Mouse (Mus musculus): ENCODE results near the gene Il4i1. TPM values are rescaled to one million over a fixed set of nuclear protein-coding genes. Genes with fewer than 3 reads are reported as not detected.
A peak's percentile ranks its signal among the peaks of the same experiment; 100 is the strongest.

Gene Il4i1
- polyA plus RNA-seq, 1 experiment from 2014 or later = 1.1 TPM

DNA sequence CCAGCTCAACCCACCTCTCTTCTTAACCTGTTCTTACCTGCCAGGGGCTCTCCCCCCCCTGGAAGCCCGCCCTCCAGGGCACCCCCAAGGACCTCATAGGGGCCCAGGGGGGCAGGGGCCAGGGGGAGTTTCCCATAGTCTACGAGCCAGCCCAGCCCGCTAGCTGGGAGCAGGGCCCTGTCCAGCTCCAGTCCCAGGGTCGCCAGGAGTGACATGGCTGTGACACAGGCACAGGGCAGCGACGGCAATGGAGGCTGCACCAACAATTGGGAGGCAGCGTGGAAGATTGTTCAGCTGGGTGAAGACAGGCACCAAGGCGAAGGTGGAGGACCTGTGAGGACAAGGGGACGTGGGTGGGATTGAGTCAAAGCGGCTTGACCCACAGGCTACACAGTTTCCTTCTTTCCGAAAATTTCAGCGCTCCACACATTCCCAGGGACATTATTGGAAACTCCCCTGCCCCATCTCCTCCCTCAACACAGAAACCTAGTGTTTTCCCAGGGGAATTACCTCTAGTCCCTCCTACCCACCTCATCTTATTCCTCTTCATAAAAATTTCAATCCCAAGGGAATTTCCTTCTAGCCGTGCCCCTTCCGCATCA, 1.1 kb upstream of the Il4i1 start:
- Histone ChIP-seq H3K27me3 (ENCODE audit: control insufficient read depth, insufficient read depth, low read length) (no peaks in the 10 kb centered on the region), H3K9ac (ENCODE audit: low read length) (peak overlapping the region; percentile 97; the same call in 1 of the 2 replicates), H3K9me3 (ENCODE audit: control insufficient read depth, low read length) (no peaks in the 10 kb centered on the region), H3K4me2 (ENCODE audit: low read depth, severe bottlenecking) (peak overlapping the region; percentile 90), H3K27ac (replicated peaks; ENCODE audit: low read depth, low read length) (peak overlapping the region; percentile 25; the same call in 1 of the 2 replicates), H3K4me1 (ENCODE audit: control insufficient read depth, insufficient read depth, low read length) (peaks cover 23% of the 10 kb centered on the region), H3K4me3 (ENCODE audit: low read depth, low read length) (peak overlapping the region; percentile 81), H3K36me3 (ENCODE audit: control insufficient read depth, insufficient read depth, low read length) (peaks cover 5% of the 10 kb centered on the region; the same call in 1 of the 2 replicates)
- peak; percentile 29 for DNase-seq (ENCODE audit: low spot score)
- ATAC-seq (ENCODE audit: insufficient number of reproducible peaks, low FRiP score, low TSS enrichment, low read depth) = no peak
- 33% methylated on average over 14 of the region's 14 CpGs for WGBS

- peaks cover 23% of the 10 kb centered on the region for H3K4me1 ChIP-seq (ENCODE audit: control insufficient read depth, insufficient read depth, low read length)
- under 1% methylated on average over 55 of the region's 57 CpGs for WGBS
- no peak for DNase-seq (ENCODE audit: low spot score)
- peak within 1 kb of the TSS; percentile 95 for H3K27ac ChIP-seq (replicated peaks; ENCODE audit: low read depth, low read length)
- H3K9me3 ChIP-seq (ENCODE audit: control insufficient read depth, low read length) = no peaks in the 10 kb centered on the region
- peaks cover 5% of the 10 kb centered on the region; the same call in 1 of the 2 replicates for H3K36me3 ChIP-seq (ENCODE audit: control insufficient read depth, insufficient read depth, low read length)
- ATAC-seq (ENCODE audit: insufficient number of reproducible peaks, low FRiP score, low TSS enrichment, low read depth) = peak; percentile 22; the same call in 1 of the 2 replicates
- H3K4me2 ChIP-seq (ENCODE audit: low read depth, severe bottlenecking) = peak within 1 kb of the TSS; percentile 90
- no peaks in the 10 kb centered on the region for H3K27me3 ChIP-seq (ENCODE audit: control insufficient read depth, insufficient read depth, low read length)
- peak within 1 kb of the TSS; percentile 97 for H3K9ac ChIP-seq (ENCODE audit: low read length)
- H3K4me3 ChIP-seq (ENCODE audit: low read depth, low read length) = peak within 1 kb of the TSS; percentile 81
These were observed 359 bp downstream of the Il4i1 start, which contains the start of gene Atf5 for GRCm38 (mm10) chr7:44816470-44817021. Gene Atf5, minus strand, starts transcription at chr7:44816658.

DNA sequence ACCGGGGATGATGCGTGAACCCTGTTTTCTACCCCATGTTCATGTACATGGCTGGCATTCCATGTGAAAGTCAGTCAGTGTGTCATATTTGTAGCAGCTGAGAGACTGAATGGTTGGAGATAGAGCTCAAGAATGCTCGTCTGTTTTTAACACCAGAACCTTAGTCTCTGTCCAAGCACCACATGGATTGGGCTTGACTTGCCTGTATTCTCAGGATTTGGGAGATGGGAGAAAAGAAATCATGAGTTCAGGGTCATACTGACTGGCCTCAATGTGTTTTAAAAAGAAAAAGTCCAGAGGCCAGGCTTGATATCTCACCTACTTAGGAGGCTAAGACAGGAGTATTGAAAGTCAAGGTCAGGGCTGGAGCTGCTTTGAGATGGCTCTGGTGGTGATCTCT, 1.3 kb downstream of the Il4i1 start:
- peak overlapping the region; percentile 81 for H3K4me3 ChIP-seq (ENCODE audit: low read depth, low read length)
- DNase-seq (ENCODE audit: low spot score) = no peak
- peak overlapping the region; percentile 90 for H3K4me2 ChIP-seq (ENCODE audit: low read depth, severe bottlenecking)
- H3K9ac ChIP-seq (ENCODE audit: low read length) = peak overlapping the region; percentile 97
- H3K9me3 ChIP-seq (ENCODE audit: control insufficient read depth, low read length) = no peaks in the 10 kb centered on the region
- ATAC-seq (ENCODE audit: insufficient number of reproducible peaks, low FRiP score, low TSS enrichment, low read depth) = no peak
- 35% methylated on average over 3 of the region's 3 CpGs for WGBS
- peaks cover 5% of the 10 kb centered on the region; the same call in 1 of the 2 replicates for H3K36me3 ChIP-seq (ENCODE audit: control insufficient read depth, insufficient read depth, low read length)
- peaks cover 23% of the 10 kb centered on the region for H3K4me1 ChIP-seq (ENCODE audit: control insufficient read depth, insufficient read depth, low read length)
- H3K27ac ChIP-seq (replicated peaks; ENCODE audit: low read depth, low read length) = no peak overlapping the region; the same call in 1 of the 2 replicates
- H3K27me3 ChIP-seq (ENCODE audit: control insufficient read depth, insufficient read depth, low read length) = no peaks in the 10 kb centered on the region

DNA sequence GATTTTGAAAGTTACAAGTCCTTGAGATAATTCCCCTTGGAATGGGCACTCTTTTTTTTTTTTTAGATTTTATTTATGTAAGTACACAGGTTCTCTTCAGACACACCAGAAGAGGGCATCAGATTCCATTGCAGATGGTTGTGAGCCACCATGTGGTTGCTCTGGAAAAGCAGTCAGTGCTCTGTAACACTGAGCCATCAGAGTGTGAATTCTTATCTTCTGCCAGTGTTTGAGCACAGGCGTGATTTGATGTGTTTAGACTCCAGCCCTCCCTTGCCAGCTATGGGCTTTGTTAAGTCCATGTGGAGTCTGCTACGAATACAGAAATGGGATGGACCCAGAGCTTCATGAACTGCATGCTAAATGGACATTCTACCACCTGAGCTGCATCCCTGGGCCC, 2.0 kb downstream of the Il4i1 start:
- Histone ChIP-seq H3K27me3 (ENCODE audit: control insufficient read depth, insufficient read depth, low read length) (no peaks in the 10 kb centered on the region), H3K9me3 (ENCODE audit: control insufficient read depth, low read length) (no peaks in the 10 kb centered on the region), H3K4me2 (ENCODE audit: low read depth, severe bottlenecking) (peak overlapping the region; percentile 90), H3K9ac (ENCODE audit: low read length) (no peak overlapping the region), H3K4me1 (ENCODE audit: control insufficient read depth, insufficient read depth, low read length) (peaks cover 23% of the 10 kb centered on the region), H3K27ac (replicated peaks; ENCODE audit: low read depth, low read length) (no peak overlapping the region), H3K4me3 (ENCODE audit: low read depth, low read length) (peak overlapping the region; percentile 16), H3K36me3 (ENCODE audit: control insufficient read depth, insufficient read depth, low read length) (peaks cover 5% of the 10 kb centered on the region; the same call in 1 of the 2 replicates)
- ATAC-seq (ENCODE audit: insufficient number of reproducible peaks, low FRiP score, low TSS enrichment, low read depth) = no peak
- WGBS = 61% methylated on average over 2 of the region's 2 CpGs
- DNase-seq (ENCODE audit: low spot score) = peak; percentile 22

DNA sequence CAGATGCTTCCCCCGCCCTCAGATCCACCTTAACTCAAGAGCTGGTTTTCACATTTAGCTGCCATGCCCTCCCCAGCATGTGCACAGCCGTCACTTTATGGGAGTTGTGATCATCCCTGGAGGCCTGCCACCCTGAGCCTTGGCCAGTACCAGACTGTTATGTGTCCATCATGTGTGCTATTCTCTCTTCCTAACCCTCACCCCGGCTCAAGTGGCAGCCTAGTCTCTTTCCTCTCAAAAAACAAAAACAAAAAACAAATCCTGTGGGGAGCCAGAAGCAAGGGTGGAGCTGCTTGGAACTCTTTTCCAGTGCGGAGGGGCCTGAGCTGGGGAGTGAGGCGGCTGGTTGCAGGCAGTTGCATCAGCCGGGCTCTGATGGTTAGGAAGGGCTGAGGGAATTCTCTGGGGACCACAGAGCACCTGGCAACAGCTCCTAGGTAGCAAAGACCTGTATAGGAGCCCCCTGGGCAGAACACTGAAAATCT, 2.6 kb downstream of the Il4i1 start:
- Histone ChIP-seq H3K4me1 (ENCODE audit: control insufficient read depth, insufficient read depth, low read length) (peaks cover 23% of the 10 kb centered on the region), H3K4me3 (ENCODE audit: low read depth, low read length) (peak overlapping the region; percentile 15), H3K27me3 (ENCODE audit: control insufficient read depth, insufficient read depth, low read length) (no peaks in the 10 kb centered on the region), H3K9ac (ENCODE audit: low read length) (peak overlapping the region; percentile 48; the same call in 1 of the 2 replicates), H3K4me2 (ENCODE audit: low read depth, severe bottlenecking) (peak overlapping the region; percentile 90), H3K36me3 (ENCODE audit: control insufficient read depth, insufficient read depth, low read length) (peaks cover 5% of the 10 kb centered on the region; the same call in 1 of the 2 replicates), H3K9me3 (ENCODE audit: control insufficient read depth, low read length) (no peaks in the 10 kb centered on the region), H3K27ac (replicated peaks; ENCODE audit: low read depth, low read length) (peak overlapping the region; percentile 17; the same call in 1 of the 2 replicates)
- DNase-seq (ENCODE audit: low spot score) = peak; percentile 22
- ATAC-seq (ENCODE audit: insufficient number of reproducible peaks, low FRiP score, low TSS enrichment, low read depth) = no peak
- WGBS = 59% methylated on average over 6 of the region's 6 CpGs

- WGBS = 91% methylated on average over 2 of the region's 2 CpGs
- H3K9me3 ChIP-seq (ENCODE audit: control insufficient read depth, low read length) = no peaks in the 10 kb centered on the region
- H3K27ac ChIP-seq (replicated peaks; ENCODE audit: low read depth, low read length) = no peak overlapping the region
- ATAC-seq (ENCODE audit: insufficient number of reproducible peaks, low FRiP score, low TSS enrichment, low read depth) (no peak), DNase-seq (ENCODE audit: low spot score) (no peak)
- H3K4me2 ChIP-seq (ENCODE audit: low read depth, severe bottlenecking) = peak overlapping the region; percentile 90
- no peaks in the 10 kb centered on the region for H3K27me3 ChIP-seq (ENCODE audit: control insufficient read depth, insufficient read depth, low read length)
- no peak overlapping the region for H3K4me3 ChIP-seq (ENCODE audit: low read depth, low read length)
- H3K4me1 ChIP-seq (ENCODE audit: control insufficient read depth, insufficient read depth, low read length) = peaks cover 23% of the 10 kb centered on the region
- peaks cover 2% of the 10 kb centered on the region; the same call in 1 of the 2 replicates for H3K36me3 ChIP-seq (ENCODE audit: control insufficient read depth, insufficient read depth, low read length)
- H3K9ac ChIP-seq (ENCODE audit: low read length) = no peak overlapping the region
These were observed 3.2 kb downstream of the Il4i1 start for GRCm38 (mm10) chr7:44819391-44819790.

- no peak for DNase-seq (ENCODE audit: low spot score)
- Histone ChIP-seq H3K4me1 (ENCODE audit: control insufficient read depth, insufficient read depth, low read length) (peaks cover 23% of the 10 kb centered on the region), H3K4me2 (ENCODE audit: low read depth, severe bottlenecking) (no peak overlapping the region), H3K36me3 (ENCODE audit: control insufficient read depth, insufficient read depth, low read length) (peaks cover 2% of the 10 kb centered on the region; the same call in 1 of the 2 replicates), H3K4me3 (ENCODE audit: low read depth, low read length) (no peak overlapping the region), H3K27ac (replicated peaks; ENCODE audit: low read depth, low read length) (no peak overlapping the region), H3K27me3 (ENCODE audit: control insufficient read depth, insufficient read depth, low read length) (no peaks in the 10 kb centered on the region), H3K9me3 (ENCODE audit: control insufficient read depth, low read length) (no peaks in the 10 kb centered on the region), H3K9ac (ENCODE audit: low read length) (no peak overlapping the region)
- no peak for ATAC-seq (ENCODE audit: insufficient number of reproducible peaks, low FRiP score, low TSS enrichment, low read depth)
- 75% methylated on average over 5 of the region's 5 CpGs for WGBS
These were observed 3.7 kb downstream of the Il4i1 start for GRCm38 (mm10) chr7:44819863-44820262.

GRCm38 (mm10) chr7:44820525-44820924, 4.3 kb downstream of the Il4i1 start:
- no peaks in the 10 kb centered on the region for H3K9me3 ChIP-seq (ENCODE audit: control insufficient read depth, low read length)
- no peak overlapping the region for H3K4me3 ChIP-seq (ENCODE audit: low read depth, low read length)
- H3K4me1 ChIP-seq (ENCODE audit: control insufficient read depth, insufficient read depth, low read length) = peaks cover 23% of the 10 kb centered on the region
- no peak overlapping the region for H3K4me2 ChIP-seq (ENCODE audit: low read depth, severe bottlenecking)
- H3K27me3 ChIP-seq (ENCODE audit: control insufficient read depth, insufficient read depth, low read length) = no peaks in the 10 kb centered on the region
- ATAC-seq (ENCODE audit: insufficient number of reproducible peaks, low FRiP score, low TSS enrichment, low read depth) (no peak), DNase-seq (ENCODE audit: low spot score) (peak; percentile 14)
- H3K27ac ChIP-seq (replicated peaks; ENCODE audit: low read depth, low read length) = no peak overlapping the region
- WGBS = 93% methylated on average over 3 of the region's 3 CpGs
- peaks cover 2% of the 10 kb centered on the region; the same call in 1 of the 2 replicates for H3K36me3 ChIP-seq (ENCODE audit: control insufficient read depth, insufficient read depth, low read length)
- no peak overlapping the region for H3K9ac ChIP-seq (ENCODE audit: low read length)
